Mouse (Mus musculus) kidney, postnatal 0 days (tissue): ENCODE results near the gene Tuba1c. TPM values are rescaled to one million over a fixed set of nuclear protein-coding genes. Genes with fewer than 3 reads are reported as not detected.

Experiments
- ATAC-seq: fragments of 200-750 bp; cut with Nextera tagmentation; replicated peaks from 2 replicates; pipeline ENCODE4 v1.8.0; 2017; ENCODE audit warnings: low read depth, moderate number of reproducible peaks, moderate TSS enrichment, moderate library complexity; ENCODE audit not compliant: low FRiP score
- DNase-seq: peaks from one replicate; pipeline ENCODE4 v3.0.0-alpha.2; 2016; ENCODE audit warnings: low spot score
- H3K27ac ChIP-seq: fragments of 300-500 bp; sonication (generic); 2 replicates; pipeline ENCODE4 v1.5.1; 2014; ENCODE audit warnings: mild to moderate bottlenecking
- H3K27me3 ChIP-seq: fragments of 300-500 bp; sonication (generic); 2 replicates; pipeline ENCODE4 v1.6.1; 2014; ENCODE audit warnings: low read length, mixed read lengths; ENCODE audit not compliant: insufficient read depth
- H3K36me3 ChIP-seq: fragments of 300-500 bp; sonication (generic); 2 replicates; pipeline ENCODE4 v1.6.1; 2014; ENCODE audit warnings: low read length, mixed read lengths; ENCODE audit not compliant: insufficient read depth
- H3K4me1 ChIP-seq: fragments of 300-500 bp; sonication (generic); replicated peaks from 2 replicates; pipeline ENCODE4 v1.6.1; 2014; ENCODE audit warnings: antibody characterized with exemption, low read length, mixed read lengths; ENCODE audit not compliant: insufficient read depth
- H3K4me2 ChIP-seq: fragments of 300-500 bp; sonication (generic); 2 replicates; pipeline ENCODE4 v1.6.1; 2014; ENCODE audit warnings: mild to moderate bottlenecking, low read length, moderate library complexity, mixed read lengths
- H3K4me3 ChIP-seq: fragments of 300-500 bp; sonication (generic); replicated peaks from 2 replicates; pipeline ENCODE4 v1.5.1; 2014; ENCODE audit warnings: low read depth, low read length
- H3K9ac ChIP-seq: fragments of 300-500 bp; sonication (generic); 2 replicates; pipeline ENCODE4 v1.6.1; 2014; ENCODE audit warnings: low read depth, low read length
- H3K9me3 ChIP-seq: fragments of 300-500 bp; sonication (generic); replicated peaks from 2 replicates; pipeline ENCODE4 v1.6.1; 2016; ENCODE audit warnings: low read length, inconsistent platforms, mixed read lengths
- CTCF ChIP-seq: IDR thresholded peaks from 2 replicates; pipeline ENCODE4 v1.5.1; 2016; ENCODE audit warnings: antibody characterized with exemption, low read depth, mild to moderate bottlenecking, moderate library complexity
- WGBS: fragments of 180-500 bp; shearing (Covaris S2); extraction: QIAGEN DNeasy Blood & Tissue Kit; methylation state at CpG from one replicate; pipeline ENCODE4 v1.1.7; 2014; 5-methylcytosine and 5-hydroxymethylcytosine counted together
- polyA plus RNA-seq: library from polyadenylated mRNA; unstranded; fragments of >200 nt; fragmentation: Nextera tagmentation; extraction: Ambion mirVana; gene quantifications from 2 replicates; pipeline ENCODE4 v1.2.1, GENCODE M21; 2015

Gene Tuba1c
- polyA plus RNA-seq, 1 experiment from 2014 or later = 170 TPM

DNA sequence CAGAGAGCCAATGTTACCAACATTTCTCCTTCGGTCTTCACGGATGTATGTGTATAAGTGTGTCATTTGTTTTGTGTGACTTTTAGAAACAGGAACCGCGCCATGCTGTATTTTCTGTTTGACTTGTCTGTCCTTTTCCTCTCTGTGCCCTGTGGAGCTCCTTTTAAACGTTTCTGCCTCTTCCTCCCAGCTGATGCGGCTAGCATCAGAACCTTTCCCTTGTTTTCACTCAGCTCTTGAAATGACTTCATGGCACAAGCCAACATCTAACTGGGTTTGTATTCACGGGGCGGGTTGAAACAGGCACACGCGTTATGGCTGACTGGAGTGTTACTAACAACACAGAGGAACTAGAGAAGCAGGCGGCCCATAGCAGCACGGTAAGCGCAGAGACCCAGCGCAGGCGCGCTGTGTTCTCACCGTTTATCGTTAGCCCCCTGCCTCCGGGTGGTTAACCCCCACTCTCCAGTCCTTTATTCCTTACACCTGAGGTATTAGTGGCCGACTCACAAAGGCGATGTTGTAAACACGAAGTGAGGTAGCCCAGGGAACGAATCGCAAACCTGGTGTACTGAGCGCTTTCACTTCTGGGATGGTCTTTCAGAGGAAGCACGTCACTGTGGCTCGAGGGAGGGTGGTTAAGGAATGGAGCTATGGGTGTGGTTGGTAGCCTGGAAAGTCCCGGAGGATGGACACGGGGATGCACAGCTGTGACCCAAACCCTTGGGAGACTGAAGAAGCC lies 44.3 kb upstream of the Tuba1c start:
- peaks cover 8% of the 10 kb centered on the region for H3K4me1 ChIP-seq
- ATAC-seq (peak; percentile 81), DNase-seq (peak; percentile 95)
- H3K27me3 ChIP-seq = no peaks in the 10 kb centered on the region
- H3K36me3 ChIP-seq = no peaks in the 10 kb centered on the region
- H3K9ac ChIP-seq = peak overlapping the region; percentile 77
- WGBS = 2% methylated on average over 29 of the region's 29 CpGs
- no peaks in the 10 kb centered on the region for H3K9me3 ChIP-seq
- no peak for TF ChIP-seq CTCF
- H3K27ac ChIP-seq = peak overlapping the region; percentile 97
- peak overlapping the region; percentile 71 for H3K4me2 ChIP-seq
- H3K4me3 ChIP-seq = peak overlapping the region; percentile 53

DNA sequence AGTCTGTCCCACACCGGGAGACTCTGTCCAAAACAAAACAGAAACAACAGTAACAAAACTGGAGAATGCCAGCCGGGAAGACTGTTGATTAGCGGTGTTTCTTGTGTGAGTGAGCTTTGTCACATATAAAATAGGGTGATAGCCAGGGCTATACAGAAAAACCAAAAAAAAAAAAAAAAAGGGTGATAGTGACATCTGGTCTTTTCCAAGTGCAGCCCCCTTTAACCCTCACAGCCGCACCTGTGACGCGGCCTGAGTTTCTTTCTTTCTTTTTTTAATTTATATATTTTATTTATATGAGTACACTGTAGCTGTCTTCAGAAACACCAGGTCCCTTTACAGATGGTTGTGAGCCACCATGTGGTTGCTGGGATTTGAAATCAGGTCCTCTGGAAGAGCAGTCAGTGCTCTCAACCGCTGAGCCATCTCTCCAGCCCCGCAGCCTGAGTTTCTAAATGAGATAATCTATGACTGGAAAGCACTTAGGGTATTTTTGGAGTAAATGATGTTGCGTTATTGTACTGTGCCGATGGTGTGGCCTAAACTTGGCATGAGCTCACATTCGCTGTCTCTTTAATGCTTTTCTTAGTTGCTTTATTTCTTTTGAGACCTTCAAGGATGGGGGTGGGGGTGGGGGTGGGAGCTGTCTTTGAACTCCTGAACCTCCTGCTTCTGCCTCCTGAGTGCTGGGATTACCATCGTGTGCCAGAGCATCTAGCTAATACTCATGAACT lies 43.5 kb upstream of the Tuba1c start:
- no peak for TF ChIP-seq CTCF

GRCm38 (mm10) chr15:98987077-98987630 lies 42.5 kb upstream of the Tuba1c start:
- ATAC-seq (no peak), DNase-seq (peak; percentile 56)
- WGBS = 48% methylated on average over 7 of the region's 7 CpGs
- Histone ChIP-seq H3K36me3 (no peaks in the 10 kb centered on the region), H3K4me2 (no peak overlapping the region), H3K9ac (no peak overlapping the region), H3K4me3 (no peak overlapping the region), H3K27me3 (no peaks in the 10 kb centered on the region), H3K4me1 (peaks cover 8% of the 10 kb centered on the region), H3K27ac (peak overlapping the region; percentile 67), H3K9me3 (no peaks in the 10 kb centered on the region)
- TF ChIP-seq CTCF = no peak

More for the DNA sequence above, 43.5 kb upstream of the Tuba1c start:
- Histone ChIP-seq H3K9ac (peak overlapping the region; percentile 77), H3K27me3 (no peaks in the 10 kb centered on the region), H3K9me3 (no peaks in the 10 kb centered on the region), H3K4me1 (peaks cover 8% of the 10 kb centered on the region), H3K4me2 (peak overlapping the region; percentile 71), H3K27ac (peak overlapping the region; percentile 97), H3K36me3 (no peaks in the 10 kb centered on the region), H3K4me3 (peak overlapping the region; percentile 53)
- DNase-seq (no peak), ATAC-seq (no peak)
- WGBS = 40% methylated on average over 12 of the region's 12 CpGs

DNA sequence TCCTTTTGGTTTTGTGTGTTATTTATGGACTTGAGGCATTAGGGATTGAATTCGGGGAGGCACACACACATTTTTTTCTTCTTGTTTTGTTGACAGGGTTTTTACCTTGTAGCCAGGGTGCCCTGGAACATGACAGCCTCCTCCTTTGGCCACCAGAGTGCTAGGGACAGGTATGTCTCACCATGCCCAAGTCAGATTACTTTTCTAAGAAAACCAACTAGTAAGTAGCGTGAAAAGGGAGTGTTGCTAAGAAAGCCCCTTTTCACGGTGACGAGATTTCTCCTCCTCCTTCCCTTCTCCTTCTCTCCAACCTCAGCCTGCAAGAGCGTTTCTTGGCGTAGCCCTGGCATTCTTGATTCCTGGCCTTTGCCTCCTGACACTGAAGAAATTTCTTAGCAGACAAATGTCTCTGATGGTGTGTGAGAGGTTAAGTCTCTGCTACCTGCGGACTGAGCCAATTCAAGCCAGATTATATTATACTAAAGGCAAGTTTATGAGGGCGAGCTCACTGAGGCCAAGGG lies 42.0 kb upstream of the Tuba1c start:
- ATAC-seq (no peak), DNase-seq (no peak)
- H3K27me3 ChIP-seq = no peaks in the 10 kb centered on the region
- H3K4me1 ChIP-seq = peaks cover 8% of the 10 kb centered on the region
- no peak for TF ChIP-seq CTCF
- H3K36me3 ChIP-seq = no peaks in the 10 kb centered on the region
- H3K27ac ChIP-seq = peak overlapping the region; percentile 67
- no peak overlapping the region for H3K4me2 ChIP-seq
- no peaks in the 10 kb centered on the region for H3K9me3 ChIP-seq
- 47% methylated on average over 8 of the region's 8 CpGs for WGBS
- no peak overlapping the region for H3K4me3 ChIP-seq
- H3K9ac ChIP-seq = no peak overlapping the region

GRCm38 (mm10) chr15:98988787-98989186 lies 40.9 kb upstream of the Tuba1c start:
- H3K36me3 ChIP-seq = no peaks in the 10 kb centered on the region
- no peak for ATAC-seq
- H3K27ac ChIP-seq = no peak overlapping the region
- H3K4me1 ChIP-seq = peaks cover 13% of the 10 kb centered on the region
- no peaks in the 10 kb centered on the region for H3K9me3 ChIP-seq
- no peak for TF ChIP-seq CTCF
- H3K27me3 ChIP-seq = no peaks in the 10 kb centered on the region
- no peak overlapping the region for H3K9ac ChIP-seq
- no peak for DNase-seq
- WGBS = 81% methylated on average over 3 of the region's 3 CpGs
- H3K4me3 ChIP-seq = no peak overlapping the region
- H3K4me2 ChIP-seq = no peak overlapping the region

GRCm38 (mm10) chr15:98989701-98990430 lies 39.8 kb upstream of the Tuba1c start:
- no peak for TF ChIP-seq CTCF
- Histone ChIP-seq H3K4me3 (no peak overlapping the region), H3K4me1 (peaks cover 13% of the 10 kb centered on the region), H3K27ac (no peak overlapping the region), H3K4me2 (no peak overlapping the region), H3K9ac (no peak overlapping the region), H3K27me3 (no peaks in the 10 kb centered on the region), H3K9me3 (no peaks in the 10 kb centered on the region), H3K36me3 (no peaks in the 10 kb centered on the region)
- WGBS = 44% methylated on average over 11 of the region's 12 CpGs
- DNase-seq (no peak), ATAC-seq (no peak)
